Mouse (Mus musculus): Measurements from ENCODE around the gene Bdp1. TPM values are rescaled to one million over a fixed set of nuclear protein-coding genes. Genes with fewer than 3 reads are reported as not detected.

The Bdp1 gene
- total and polyA plus RNA-seq, 2 experiments from 2014 or later = 19.1 to 32.1 TPM

GRCm38 (mm10) chr13:100112218-100112972 lies 8.5 kb upstream of the Bdp1 start:
- H3K4me1 ChIP-seq (ENCODE audit: insufficient read depth) = peaks cover 4% of the 10 kb centered on the region; the same call in 1 of the 2 replicates
- H3K9ac ChIP-seq = no peak overlapping the region
- TF ChIP-seq CTCF (IDR thresholded peaks at IDR 0.05; ENCODE audit: low read depth) = peak; percentile 65
- peaks cover 17% of the 10 kb centered on the region for H3K36me3 ChIP-seq (ENCODE audit: insufficient read depth)
- 40% methylated on average over 5 of the region's 5 CpGs for WGBS
- DNase-seq (peak; percentile 54), ATAC-seq (no peak)
- no peak overlapping the region for H3K4me3 ChIP-seq (ENCODE audit: low read depth, low read length)
- H3K4me2 ChIP-seq (ENCODE audit: low read depth) = no peak overlapping the region
- no peaks in the 10 kb centered on the region for H3K9me3 ChIP-seq (ENCODE audit: low read length)
- H3K27me3 ChIP-seq (ENCODE audit: insufficient read depth, low read length) = no peaks in the 10 kb centered on the region
- no peak overlapping the region for H3K27ac ChIP-seq (ENCODE audit: low read depth, low read length)

DNA sequence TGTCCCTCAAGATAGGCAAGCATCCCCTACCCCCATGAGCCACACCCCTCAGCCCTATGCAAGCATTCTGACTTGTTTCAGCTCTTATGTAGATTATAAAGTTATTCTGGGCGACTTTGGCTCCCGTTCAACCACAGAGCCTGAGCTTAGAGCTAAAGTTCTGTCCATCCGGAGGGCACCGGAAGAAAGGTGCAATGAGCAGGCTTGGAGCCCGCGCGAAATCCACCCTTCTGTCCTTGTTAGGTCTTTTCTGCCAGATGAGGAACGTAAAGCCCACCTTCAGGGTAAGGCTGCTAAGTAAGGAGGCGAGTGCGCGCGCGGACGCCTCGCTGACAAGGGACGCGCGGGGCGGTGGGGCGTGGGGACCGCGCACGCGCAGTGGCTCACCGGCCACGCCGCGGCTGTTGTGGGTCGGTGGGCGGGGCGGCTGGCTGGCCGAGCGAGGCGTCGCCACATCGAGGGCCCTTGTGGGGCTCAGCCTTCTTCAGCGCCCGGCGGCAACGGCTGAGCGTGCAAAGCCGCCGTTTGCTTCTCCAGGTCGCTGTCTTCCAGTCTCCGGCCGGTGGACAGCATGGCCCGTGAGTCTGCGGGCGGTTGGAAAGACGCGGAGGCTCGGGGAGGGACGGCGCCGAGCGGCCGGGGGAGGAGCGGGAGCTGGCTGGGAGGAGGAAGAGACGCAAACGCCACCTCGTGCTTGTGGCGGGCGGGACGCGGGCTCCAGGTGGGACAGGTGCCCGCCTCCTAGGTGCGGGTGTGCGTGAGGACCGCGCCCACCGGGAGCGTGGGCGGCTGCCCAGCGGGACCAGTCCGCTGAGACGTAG lies 4.0 kb upstream of the Bdp1 start, which contains the start of gene Serf1:
Gene Serf1, plus strand, starts transcription at position 361 of the 821 bp plus-strand sequence.
- peak; percentile 20; the same call in 1 of the 2 replicates for TF ChIP-seq CTCF (IDR thresholded peaks at IDR 0.05; ENCODE audit: low read depth)
- H3K9ac ChIP-seq = peak within 1 kb of the TSS; percentile 73
- 0 out of 2 replicates have a peak, but pooled peaks cover 4% of the 10 kb centered on the region for H3K36me3 ChIP-seq (ENCODE audit: insufficient read depth)
- H3K4me3 ChIP-seq (ENCODE audit: low read depth, low read length) = peak within 1 kb of the TSS; percentile 92
- no peaks in the 10 kb centered on the region for H3K9me3 ChIP-seq (ENCODE audit: low read length)
- DNase-seq (peak; percentile 87), ATAC-seq (peak; percentile 74)
- H3K27ac ChIP-seq (ENCODE audit: low read depth, low read length) = 0 out of 2 replicates have a peak within 1 kb of the TSS, but pooled peaks have one; percentile 40
- peak within 1 kb of the TSS; percentile 89 for H3K4me2 ChIP-seq (ENCODE audit: low read depth)
- H3K27me3 ChIP-seq (ENCODE audit: insufficient read depth, low read length) = no peaks in the 10 kb centered on the region
- WGBS = under 1% methylated on average over 70 of the region's 76 CpGs
- H3K4me1 ChIP-seq (ENCODE audit: insufficient read depth) = peaks cover 4% of the 10 kb centered on the region; the same call in 1 of the 2 replicates

DNA sequence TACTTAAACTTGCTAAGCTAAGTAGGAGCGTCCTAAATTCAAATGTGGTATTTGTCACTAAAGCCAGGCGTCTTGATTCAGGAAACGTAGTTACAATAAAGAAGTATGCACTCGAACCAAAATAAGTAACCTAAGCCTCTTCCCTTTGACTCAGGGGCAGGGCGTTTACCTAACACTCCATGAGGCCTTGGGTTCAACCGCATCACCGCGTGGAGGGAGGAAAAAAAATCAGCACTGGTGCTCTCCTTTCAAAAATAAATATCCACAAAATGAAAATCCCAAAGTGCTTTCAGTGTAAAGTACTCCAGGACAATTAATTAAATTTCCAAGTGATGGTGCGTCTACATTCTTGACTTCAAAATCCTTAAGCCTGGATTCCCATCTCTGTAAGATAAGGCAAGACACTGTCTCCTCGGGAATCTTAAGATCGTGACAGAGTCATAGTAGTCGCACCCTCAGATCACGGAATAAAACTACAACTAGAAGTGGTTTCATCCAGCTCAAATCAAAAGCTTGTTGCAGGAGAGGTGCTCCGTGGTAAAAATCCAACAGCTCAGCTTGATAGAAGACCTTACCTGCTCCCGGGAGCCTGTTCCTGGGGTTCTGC lies 715 bp downstream of the Bdp1 start:
- Histone ChIP-seq H3K27ac (ENCODE audit: low read depth, low read length) (peak overlapping the region; percentile 83), H3K9me3 (ENCODE audit: low read length) (no peaks in the 10 kb centered on the region), H3K4me3 (ENCODE audit: low read depth, low read length) (peak overlapping the region; percentile 94), H3K27me3 (ENCODE audit: insufficient read depth, low read length) (no peaks in the 10 kb centered on the region), H3K36me3 (ENCODE audit: insufficient read depth) (peaks cover 6% of the 10 kb centered on the region; the same call in 1 of the 2 replicates), H3K4me2 (ENCODE audit: low read depth) (peak overlapping the region; percentile 66), H3K9ac (peak overlapping the region; percentile 70), H3K4me1 (ENCODE audit: insufficient read depth) (peaks cover 13% of the 10 kb centered on the region; the same call in 1 of the 2 replicates)
- no peak for DNase-seq
- TF ChIP-seq CTCF (IDR thresholded peaks at IDR 0.05; ENCODE audit: low read depth) = no peak
- ATAC-seq = peak; percentile 8; the same call in 1 of the 2 replicates
- WGBS = 6% methylated on average over 15 of the region's 15 CpGs

DNA sequence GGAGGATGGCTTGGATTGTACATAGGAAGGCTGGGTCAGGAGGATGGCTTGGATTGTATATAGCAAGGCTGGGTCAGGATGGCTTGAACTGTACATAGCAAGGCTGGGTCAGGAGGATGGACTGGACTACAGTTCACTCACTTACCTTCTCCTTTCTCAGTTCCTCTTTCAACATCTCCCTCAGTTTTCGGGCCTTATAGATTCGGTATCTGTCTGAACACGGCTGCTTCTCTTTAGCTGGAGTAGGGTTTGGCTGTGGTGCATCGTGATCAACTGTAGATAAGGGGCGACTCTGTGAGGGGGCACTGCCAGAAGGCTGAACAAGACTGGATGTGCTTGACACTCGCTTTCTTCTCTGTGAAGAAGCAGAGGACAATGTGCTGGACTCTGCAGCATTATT lies 5.1 kb downstream of the Bdp1 start:
- DNase-seq = no peak
- Histone ChIP-seq H3K4me1 (ENCODE audit: insufficient read depth) (peaks cover 13% of the 10 kb centered on the region; the same call in 1 of the 2 replicates), H3K9me3 (ENCODE audit: low read length) (no peaks in the 10 kb centered on the region), H3K27me3 (ENCODE audit: insufficient read depth, low read length) (no peaks in the 10 kb centered on the region), H3K36me3 (ENCODE audit: insufficient read depth) (peaks cover 44% of the 10 kb centered on the region), H3K27ac (ENCODE audit: low read depth, low read length) (no peak overlapping the region), H3K4me3 (ENCODE audit: low read depth, low read length) (no peak overlapping the region), H3K4me2 (ENCODE audit: low read depth) (no peak overlapping the region), H3K9ac (no peak overlapping the region)
- WGBS = 93% methylated on average over 6 of the region's 6 CpGs
- no peak for TF ChIP-seq CTCF (IDR thresholded peaks at IDR 0.05; ENCODE audit: low read depth)
- no peak for ATAC-seq

- H3K4me3 ChIP-seq (ENCODE audit: low read depth, low read length) = no peak overlapping the region
- H3K4me2 ChIP-seq (ENCODE audit: low read depth) = no peak overlapping the region
- no peak overlapping the region for H3K27ac ChIP-seq (ENCODE audit: low read depth, low read length)
- H3K9ac ChIP-seq = no peak overlapping the region
- no peaks in the 10 kb centered on the region for H3K27me3 ChIP-seq (ENCODE audit: insufficient read depth, low read length)
- no peak for TF ChIP-seq CTCF (IDR thresholded peaks at IDR 0.05; ENCODE audit: low read depth)
- peaks cover 61% of the 10 kb centered on the region for H3K36me3 ChIP-seq (ENCODE audit: insufficient read depth)
- H3K9me3 ChIP-seq (ENCODE audit: low read length) = no peaks in the 10 kb centered on the region
- no peak for ATAC-seq
- no peaks in the 10 kb centered on the region for H3K4me1 ChIP-seq (ENCODE audit: insufficient read depth)
- 90% methylated on average over 8 of the region's 8 CpGs for WGBS
- DNase-seq = no peak
Measured at GRCm38 (mm10) chr13:100071473-100071872, 32.4 kb downstream of the Bdp1 start.

- no peak overlapping the region for H3K9ac ChIP-seq
- ATAC-seq (no peak), DNase-seq (no peak)
- H3K9me3 ChIP-seq (ENCODE audit: low read length) = no peaks in the 10 kb centered on the region
- H3K4me3 ChIP-seq (ENCODE audit: low read depth, low read length) = no peak overlapping the region
- no peak overlapping the region for H3K27ac ChIP-seq (ENCODE audit: low read depth, low read length)
- TF ChIP-seq CTCF (IDR thresholded peaks at IDR 0.05; ENCODE audit: low read depth) = no peak
- WGBS = 88% methylated on average over 6 of the region's 6 CpGs
- peaks cover 56% of the 10 kb centered on the region for H3K36me3 ChIP-seq (ENCODE audit: insufficient read depth)
- no peak overlapping the region for H3K4me2 ChIP-seq (ENCODE audit: low read depth)
- no peaks in the 10 kb centered on the region for H3K4me1 ChIP-seq (ENCODE audit: insufficient read depth)
- H3K27me3 ChIP-seq (ENCODE audit: insufficient read depth, low read length) = no peaks in the 10 kb centered on the region
Measured at GRCm38 (mm10) chr13:100067821-100068220, 36.0 kb downstream of the Bdp1 start.
